Mouse (Mus musculus): ENCODE measurements around the gene Strbp.

DNA sequence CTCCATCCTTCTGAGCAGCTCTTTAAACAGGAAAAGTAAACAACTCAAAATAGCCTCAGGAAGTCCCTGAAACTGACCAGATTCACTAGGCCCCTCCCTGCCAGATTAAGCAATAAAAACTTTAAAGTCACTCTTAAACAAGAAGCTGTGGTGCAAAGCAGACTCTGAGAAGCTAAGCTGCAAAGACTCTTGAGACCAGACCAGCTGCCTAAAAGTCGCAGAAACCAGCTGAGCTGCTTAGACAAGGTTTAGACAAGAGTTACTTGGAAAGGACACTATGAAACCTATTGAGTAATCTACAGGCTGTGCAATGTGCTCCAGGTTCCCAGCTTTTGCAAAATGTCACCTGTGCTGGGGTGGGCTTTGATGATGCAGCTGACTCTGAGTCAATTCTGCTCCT is 16.6 kb downstream of the Strbp start:
- TF ChIP-seq CTCF (IDR thresholded peaks at IDR 0.05; ENCODE audit: extremely low read depth, insufficient read depth, insufficient read length, insufficient replicate concordance) = no peak
- TF ChIP-seq POLR2A (IDR thresholded peaks at IDR 0.05; ENCODE audit: low read depth, low read length) = no peak
